ENCODE assay signal across 25 mouse cellular contexts in genomic region chr1:93760076-93760475, GRCm38 (mm10).
"Had no signal": no experiment of that assay in that cellular context is flagged by ENCODE, and none has a peak within 500 bp of the region (broad histone marks: within the 10 kb centered on the region; RNA-seq: fewer than 3 reads in every experiment).

No protein-coding gene starts in this region.

- ATAC-seq: hindbrain, embryonic 16.5 days; inflammation-experienced regulatory T-cells, adult 6 months; intestine, embryonic 15.5 days; intestine, postnatal 0 days had no signal

- H3K27me3 ChIP-seq: heart, embryonic 12.5 days; hindbrain, embryonic 12.5 days; intestine, embryonic 15.5 days; limb, embryonic 12.5 days; liver, embryonic 15.5 days had no signal

- H3K9me3 ChIP-seq: heart, embryonic 10.5 days; heart, embryonic 12.5 days; hindbrain, embryonic 10.5 days; hindbrain, embryonic 12.5 days; intestine, embryonic 15.5 days; limb, embryonic 10.5 days; limb, embryonic 12.5 days; liver, embryonic 15.5 days had no signal

- H3K27ac ChIP-seq: heart, embryonic 10.5 days; hindbrain, embryonic 10.5 days; hindbrain, embryonic 12.5 days; hindbrain, embryonic 14.5 days; intestine, embryonic 15.5 days; layer of hippocampus, adult 2 months; left cerebral cortex, adult 2 months; limb, embryonic 10.5 days; limb, embryonic 12.5 days had no signal

- H3K4me2 ChIP-seq: heart, embryonic 12.5 days; hindbrain, embryonic 12.5 days; hindbrain, embryonic 14.5 days; intestine, embryonic 15.5 days; limb, embryonic 12.5 days; liver, embryonic 15.5 days had no signal

- H3K36me3 ChIP-seq: heart, embryonic 12.5 days; hindbrain, embryonic 12.5 days; intestine, embryonic 15.5 days had no signal

- H3K9ac ChIP-seq: heart, embryonic 12.5 days; hindbrain, embryonic 12.5 days; hindbrain, embryonic 14.5 days; intestine, embryonic 15.5 days; limb, embryonic 12.5 days; liver, embryonic 15.5 days had no signal

- DNase-seq: gastrocnemius, postnatal 14 days; gastrocnemius, postnatal 36 days; heart, adult 18-20 months; heart, postnatal 10 days; heart, postnatal 4 days; kidney, adult 18-20 months; kidney, adult 8-10 months; kidney, postnatal 10 days; kidney, postnatal 25 days; kidney, postnatal 4 days; layer of hippocampus, adult 9-11 months had no signal

- H3K4me1 ChIP-seq: heart, embryonic 10.5 days; intestine, embryonic 15.5 days; limb, embryonic 10.5 days; limb, embryonic 12.5 days had no signal

- H3K4me3 ChIP-seq: heart, embryonic 10.5 days; heart, embryonic 12.5 days; hindbrain, embryonic 10.5 days; hindbrain, embryonic 12.5 days; intestine, embryonic 15.5 days; layer of hippocampus, adult 2 months; left cerebral cortex, adult 2 months; limb, embryonic 10.5 days; limb, embryonic 12.5 days; liver, embryonic 15.5 days had no signal
